Mouse (Mus musculus) liver, embryonic 14.5 days (tissue): ENCODE measurements around the gene Olfr272.

ENCODE experiments used
- CTCF ChIP-seq: IDR thresholded peaks from 2 replicates; pipeline ENCODE4 v1.5.1; 2016; ENCODE audit warnings: antibody characterized with exemption, low read depth, control low read depth
- EP300 ChIP-seq: IDR thresholded peaks from 2 replicates; pipeline ENCODE4 v1.6.1; 2016; ENCODE audit warnings: antibody characterized with exemption, low read depth

GRCm38 (mm10) chr4:52917311-52917688, 1.7 kb downstream of the Olfr272 start:
- TF ChIP-seq CTCF (no peak), EP300 (no peak)
